Mouse (Mus musculus) lung, adult 2 months (tissue): Measurements from ENCODE around the gene Shisa9. TPM values are rescaled to one million over a fixed set of nuclear protein-coding genes. Genes with fewer than 3 reads are reported as not detected.

Experiments used
- DNase-seq: peaks from one replicate; pipeline ENCODE4 v3.0.0; 2022
- H3K4me1 ChIP-seq: fragments of 200-500 bp; 2 replicates; pipeline ENCODE4 v1.6.1; 2011; ENCODE audit warnings: low read length; ENCODE audit not compliant: control insufficient read depth, insufficient read depth
- H3K4me3 ChIP-seq: fragments of 200-500 bp; replicated peaks from 2 replicates; pipeline ENCODE3; 2011; ENCODE audit warnings: low read depth, mild to moderate bottlenecking, control low read depth, low read length; ENCODE audit errors: extremely low read depth
- CTCF ChIP-seq: fragments of 200-500 bp; IDR thresholded peaks from 2 replicates; pipeline ENCODE4 v1.5.1; 2011; ENCODE audit warnings: mild to moderate bottlenecking, low read length, control low read depth; ENCODE audit not compliant: insufficient read depth
- POLR2A ChIP-seq: fragments of 200-500 bp; IDR thresholded peaks from 2 replicates; pipeline ENCODE4 v1.6.1; 2011; ENCODE audit warnings: low read depth, mild to moderate bottlenecking, control low read depth, low read length, borderline replicate concordance; ENCODE audit errors: extremely low read depth
- whole genome bisulfite sequencing: fragments of 180-500 bp; shearing (Covaris S2); methylation state at CpG from one replicate; pipeline ENCODE4 v1.1.7; 2018; 5-methylcytosine and 5-hydroxymethylcytosine counted together
- polyA plus RNA-seq: library from polyadenylated mRNA; depleted of rRNA; stranded (reverse); fragments of >200 nt; gene quantifications from 2 replicates; pipeline ENCODE4 v1.2.3, GENCODE M21; 2012; rRNA removed

Gene Shisa9
- polyA plus RNA-seq, 1 experiment: 0.70 TPM

GRCm38 (mm10) chr16:12238611-12239010, 254.7 kb downstream of the Shisa9 start:
- no peak for DNase-seq
- TF ChIP-seq POLR2A: no peak
- no peak for TF ChIP-seq CTCF
- no peak overlapping the region for H3K4me3 ChIP-seq
- H3K4me1 ChIP-seq: peaks cover 3% of the 10 kb centered on the region; the same call in 1 of the 2 replicates
- WGBS: 63% methylated on average over 4 of the region's 4 CpGs

- H3K4me1 ChIP-seq: no peaks in the 10 kb centered on the region
- no peak overlapping the region for H3K4me3 ChIP-seq
- no peak for TF ChIP-seq CTCF
- TF ChIP-seq POLR2A: no peak
- no peak for DNase-seq
- WGBS: 35% methylated on average over 2 of the region's 2 CpGs
Observed at GRCm38 (mm10) chr16:12259361-12259760, 275.4 kb downstream of the Shisa9 start.

- Histone ChIP-seq H3K4me3 (no peak overlapping the region), H3K4me1 (no peaks in the 10 kb centered on the region)
- no peak for TF ChIP-seq CTCF
- no peak for TF ChIP-seq POLR2A
- no peak for DNase-seq
- 86% methylated on average over 2 of the region's 2 CpGs for WGBS
Observed at GRCm38 (mm10) chr16:12265828-12266227, 281.9 kb downstream of the Shisa9 start.

GRCm38 (mm10) chr16:12300523-12300922, 316.6 kb downstream of the Shisa9 start:
- Histone ChIP-seq H3K4me1 (no peaks in the 10 kb centered on the region), H3K4me3 (no peak overlapping the region)
- no peak for DNase-seq
- WGBS: 38% methylated on average over 5 of the region's 5 CpGs
- TF ChIP-seq CTCF: no peak
- TF ChIP-seq POLR2A: no peak

GRCm38 (mm10) chr16:12303420-12303819, 319.5 kb downstream of the Shisa9 start:
- no peak for TF ChIP-seq CTCF
- TF ChIP-seq POLR2A: no peak
- no peaks in the 10 kb centered on the region for H3K4me1 ChIP-seq
- DNase-seq: no peak
- no peak overlapping the region for H3K4me3 ChIP-seq

GRCm38 (mm10) chr16:12307318-12307965, 323.5 kb downstream of the Shisa9 start:
- DNase-seq: no peak
- no peak for TF ChIP-seq POLR2A
- no peak for TF ChIP-seq CTCF
- WGBS: 55% methylated on average over 3 of the region's 3 CpGs
- Histone ChIP-seq H3K4me3 (no peak overlapping the region), H3K4me1 (no peaks in the 10 kb centered on the region)

GRCm38 (mm10) chr16:12309826-12310225, 325.9 kb downstream of the Shisa9 start:
- H3K4me1 ChIP-seq: no peaks in the 10 kb centered on the region
- TF ChIP-seq POLR2A (no peak), CTCF (no peak)
- no peak overlapping the region for H3K4me3 ChIP-seq
- no peak for DNase-seq

- Histone ChIP-seq H3K4me3 (no peak overlapping the region), H3K4me1 (no peaks in the 10 kb centered on the region)
- no peak for TF ChIP-seq POLR2A
- TF ChIP-seq CTCF: no peak
Observed at GRCm38 (mm10) chr16:12315627-12316026, 331.7 kb downstream of the Shisa9 start.

More at GRCm38 (mm10) chr16:12315627-12316026, 331.7 kb downstream of the Shisa9 start:
- DNase-seq: no peak

Other genes starting within 250 kb of the Shisa9 start
- 12.9 and 15.7 TPM in 2 replicates for gene Cpped1, start 74.7 kb upstream of the Shisa9 start, polyA plus RNA-seq